ENCODE assay signal across 16 mouse cellular contexts in genomic region chr16:58663816-58664215, GRCm38 (mm10). TPM values are rescaled to one million over a fixed set of nuclear protein-coding genes. Genes with fewer than 3 reads are reported as not detected.
"Had no signal": no experiment of that assay in that cellular context is flagged by ENCODE, and none has a peak within 500 bp of the region (broad histone marks: within the 10 kb centered on the region; RNA-seq: fewer than 3 reads in every experiment).

No protein-coding gene starts in this region.

- H3K9ac ChIP-seq: intestine, embryonic 15.5 days; kidney, embryonic 15.5 days; limb, embryonic 12.5 days; midbrain, embryonic 13.5 days had no signal

- H3K9me3 ChIP-seq: intestine, embryonic 15.5 days; kidney, embryonic 15.5 days; limb, embryonic 12.5 days; midbrain, embryonic 13.5 days had no signal

- H3K27ac ChIP-seq: intestine, embryonic 15.5 days; kidney, embryonic 15.5 days; limb, embryonic 12.5 days; midbrain, embryonic 13.5 days had no signal

- H3K27me3 ChIP-seq: intestine, embryonic 15.5 days; kidney, embryonic 15.5 days; limb, embryonic 12.5 days; midbrain, embryonic 13.5 days had no signal

- H3K4me2 ChIP-seq: intestine, embryonic 15.5 days; kidney, embryonic 15.5 days; limb, embryonic 12.5 days; midbrain, embryonic 13.5 days had no signal

- H3K4me3 ChIP-seq: intestine, embryonic 15.5 days; kidney, embryonic 15.5 days; limb, embryonic 12.5 days; midbrain, embryonic 13.5 days had no signal

- H3K36me3 ChIP-seq: intestine, embryonic 15.5 days; kidney, embryonic 15.5 days; limb, embryonic 12.5 days; midbrain, embryonic 13.5 days had no signal

- H3K4me1 ChIP-seq: intestine, embryonic 15.5 days; kidney, embryonic 15.5 days; limb, embryonic 12.5 days; midbrain, embryonic 13.5 days had no signal

- DNase-seq: kidney, adult 18-20 months; kidney, postnatal 14 days; layer of hippocampus, adult 9-11 months; lung, adult 18-20 months; right cerebral cortex, postnatal 25 days; thymus, postnatal 4 days had no signal

RNA-seq across cellular contexts. Expression of gene E330017A01Rik, which starts 25.3 kb away (rescaled TPM):
- total RNA-seq: left cerebral cortex, postnatal 10 days; midbrain, postnatal 0 days had no signal
- polyA plus RNA-seq: intestine, embryonic 15.5 days; kidney, embryonic 15.5 days; limb, embryonic 12.5 days; lung, embryonic 16.5 days; midbrain, embryonic 13.5 days; neural tube, embryonic 14.5 days; small intestine, adult 2 months; stomach, embryonic 16.5 days had no signal

RNA-seq across cellular contexts. Expression of gene Gm813, which starts 47.0 kb away (rescaled TPM):
- total RNA-seq: left cerebral cortex, postnatal 10 days; midbrain, postnatal 0 days had no signal
- polyA plus RNA-seq: intestine, embryonic 15.5 days; kidney, embryonic 15.5 days; limb, embryonic 12.5 days; lung, embryonic 16.5 days; midbrain, embryonic 13.5 days; midbrain, postnatal 0 days; neural tube, embryonic 14.5 days; small intestine, adult 2 months; stomach, embryonic 16.5 days had no signal

RNA-seq across cellular contexts. Expression of gene Gpr15, which starts 55.1 kb away (rescaled TPM):
- total RNA-seq: left cerebral cortex, postnatal 10 days had no signal
- polyA plus RNA-seq: intestine, embryonic 15.5 days; kidney, embryonic 15.5 days; limb, embryonic 12.5 days; midbrain, embryonic 13.5 days; midbrain, postnatal 0 days; neural tube, embryonic 14.5 days; small intestine, adult 2 months; stomach, embryonic 16.5 days had no signal
